Mouse (Mus musculus): Measurements from ENCODE around the gene Ncoa7. TPM values are rescaled to one million over a fixed set of nuclear protein-coding genes. Genes with fewer than 3 reads are reported as not detected.

The Ncoa7 gene
- polyA plus RNA-seq (2011; ENCODE audit: insufficient read depth, insufficient read length, low replicate concordance, missing spikeins) = 26.2 and 35.6 TPM in 2 replicates

DNA sequence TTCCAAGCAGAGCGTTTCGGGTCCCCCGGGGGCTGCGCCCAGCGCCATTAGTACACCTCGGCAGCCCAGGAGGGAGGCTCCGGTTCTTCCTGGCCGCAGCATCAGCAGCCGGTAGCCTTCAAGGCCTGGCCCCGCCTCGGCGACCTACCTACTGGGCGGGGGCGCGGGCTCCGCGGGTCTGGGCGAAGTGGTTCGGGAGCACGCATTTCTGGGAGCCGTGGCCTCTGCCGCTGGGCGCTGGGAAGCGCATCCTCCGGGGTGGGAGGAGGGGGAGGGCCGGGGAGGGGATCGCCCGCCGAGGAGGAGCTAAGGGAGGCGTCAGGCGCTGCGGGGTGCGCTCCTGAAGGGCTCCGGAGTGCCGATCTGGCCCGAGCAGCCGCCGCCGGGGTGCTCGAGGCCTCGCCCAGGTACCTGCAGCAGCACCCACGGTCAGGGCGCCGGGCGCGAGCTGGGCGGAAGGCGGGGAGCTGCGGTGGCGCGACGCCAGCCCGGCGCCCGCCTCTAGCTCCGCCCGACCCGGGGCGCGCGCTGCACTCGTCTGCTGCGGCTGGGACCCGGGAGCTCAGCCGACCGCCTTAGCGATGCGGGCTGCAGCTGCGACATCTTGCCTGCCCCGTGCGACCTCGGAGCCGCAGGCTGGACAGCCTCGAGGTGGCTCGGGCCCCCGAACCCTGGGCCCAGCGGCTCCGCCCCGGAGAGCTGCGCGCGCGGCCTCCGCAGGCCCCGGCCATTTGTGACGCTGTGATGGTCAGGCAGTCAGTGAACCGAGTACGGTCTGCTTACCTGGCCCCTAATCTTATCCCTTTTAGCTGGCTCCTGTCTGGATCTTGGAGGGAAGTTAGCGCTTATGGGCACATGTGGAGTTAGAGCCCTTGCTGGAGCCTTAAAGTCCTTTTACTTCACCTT lies at the start of gene Ncoa7:
Gene Ncoa7, minus strand, starts transcription at position 646 of the 906 bp plus-strand sequence.
- under 1% methylated on average over 86 of the region's 89 CpGs for WGBS
- H3K4me3 ChIP-seq (replicated peaks; ENCODE audit: control insufficient read depth, low read depth, low read length) = peak within 1 kb of the TSS; percentile 93
- H3K4me1 ChIP-seq (ENCODE audit: control insufficient read depth, insufficient read depth, low read length) = no peaks in the 10 kb centered on the region; the same call in 1 of the 2 replicates
- TF ChIP-seq CTCF (IDR thresholded peaks at IDR 0.05; ENCODE audit: control insufficient read depth, insufficient read depth, low read length) (no peak), POLR2A (IDR thresholded peaks at IDR 0.05; ENCODE audit: borderline replicate concordance, control insufficient read depth, low read depth, low read length) (peak; percentile 74; the same call in 1 of the 2 replicates)
- H3K27ac ChIP-seq (ENCODE audit: control insufficient read depth, insufficient read depth, low read depth, low read length, poor library complexity) = peak within 1 kb of the TSS; percentile 98

GRCm38 (mm10) chr10:30845101-30845825 lies 42.1 kb upstream of the Ncoa7 start:
- H3K4me3 ChIP-seq (replicated peaks; ENCODE audit: control insufficient read depth, low read depth, low read length) = no peak overlapping the region
- 24% methylated on average over 13 of the region's 13 CpGs for WGBS
- H3K4me1 ChIP-seq (ENCODE audit: control insufficient read depth, insufficient read depth, low read length) = no peaks in the 10 kb centered on the region; the same call in 1 of the 2 replicates
- TF ChIP-seq POLR2A (IDR thresholded peaks at IDR 0.05; ENCODE audit: borderline replicate concordance, control insufficient read depth, low read depth, low read length) = no peak
- TF ChIP-seq CTCF (IDR thresholded peaks at IDR 0.05; ENCODE audit: control insufficient read depth, insufficient read depth, low read length) = no peak
- no peak overlapping the region for H3K27ac ChIP-seq (ENCODE audit: control insufficient read depth, insufficient read depth, low read depth, low read length, poor library complexity)

DNA sequence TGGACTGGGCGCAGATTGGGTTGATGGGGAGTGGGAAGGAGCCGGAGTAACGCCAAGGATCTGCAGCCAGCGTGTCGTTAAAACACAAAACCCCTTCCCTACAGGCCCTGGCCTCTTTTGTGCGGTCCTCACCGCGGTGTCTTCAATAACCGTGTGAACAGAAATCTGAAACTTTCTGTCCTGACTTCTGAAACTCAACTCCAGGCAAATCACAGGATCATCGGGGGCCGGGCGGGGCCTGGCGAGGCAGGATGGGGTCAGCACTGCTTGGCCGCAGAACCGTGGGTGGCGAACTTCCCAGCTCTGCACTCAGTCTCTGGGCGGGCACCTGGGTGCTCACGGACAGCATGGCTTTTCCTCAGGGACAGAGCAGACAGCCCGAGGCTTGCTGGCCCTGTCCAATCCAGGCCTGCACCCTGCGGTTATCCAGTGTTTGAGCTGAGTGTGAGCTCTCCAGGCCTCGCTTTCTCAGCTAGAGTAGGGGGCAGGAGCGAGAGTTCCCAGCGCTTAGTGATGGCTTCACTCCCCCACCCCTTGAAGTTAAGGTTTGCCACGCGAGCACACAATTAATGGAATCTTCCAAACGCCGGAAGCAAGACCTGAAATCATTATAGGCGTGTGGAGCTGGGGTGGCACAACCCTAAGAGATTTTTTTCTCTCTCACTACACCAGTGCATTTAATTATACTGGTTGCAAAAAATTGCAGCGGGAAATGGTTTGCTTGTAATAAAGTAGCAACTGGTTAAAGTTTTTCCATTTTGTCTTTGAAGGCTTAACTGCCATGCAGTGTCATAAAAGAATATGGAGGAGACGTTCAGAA lies 41.3 kb upstream of the Ncoa7 start:
- no peak for TF ChIP-seq POLR2A (IDR thresholded peaks at IDR 0.05; ENCODE audit: borderline replicate concordance, control insufficient read depth, low read depth, low read length)
- TF ChIP-seq CTCF (IDR thresholded peaks at IDR 0.05; ENCODE audit: control insufficient read depth, insufficient read depth, low read length) = no peak
- Histone ChIP-seq H3K4me3 (replicated peaks; ENCODE audit: control insufficient read depth, low read depth, low read length) (no peak overlapping the region), H3K4me1 (ENCODE audit: control insufficient read depth, insufficient read depth, low read length) (no peaks in the 10 kb centered on the region; the same call in 1 of the 2 replicates), H3K27ac (ENCODE audit: control insufficient read depth, insufficient read depth, low read depth, low read length, poor library complexity) (no peak overlapping the region)
- 10% methylated on average over 30 of the region's 30 CpGs for WGBS

GRCm38 (mm10) chr10:30843438-30844190 lies 40.5 kb upstream of the Ncoa7 start:
- TF ChIP-seq POLR2A (IDR thresholded peaks at IDR 0.05; ENCODE audit: borderline replicate concordance, control insufficient read depth, low read depth, low read length) (no peak), CTCF (IDR thresholded peaks at IDR 0.05; ENCODE audit: control insufficient read depth, insufficient read depth, low read length) (no peak)
- Histone ChIP-seq H3K4me1 (ENCODE audit: control insufficient read depth, insufficient read depth, low read length) (no peaks in the 10 kb centered on the region; the same call in 1 of the 2 replicates), H3K27ac (ENCODE audit: control insufficient read depth, insufficient read depth, low read depth, low read length, poor library complexity) (no peak overlapping the region), H3K4me3 (replicated peaks; ENCODE audit: control insufficient read depth, low read depth, low read length) (no peak overlapping the region)
- 4% methylated on average over 21 of the region's 21 CpGs for WGBS

GRCm38 (mm10) chr10:30842643-30843437 lies 39.7 kb upstream of the Ncoa7 start, which contains the start of gene Hey2:
TSS of gene Hey2 (minus strand) at chr10:30842801.
- WGBS = under 1% methylated on average over 70 of the region's 70 CpGs
- peak within 1 kb of the TSS; percentile 48 for H3K4me3 ChIP-seq (replicated peaks; ENCODE audit: control insufficient read depth, low read depth, low read length)

GRCm38 (mm10) chr10:30842228-30842627 lies 39.1 kb upstream of the Ncoa7 start:
- 2% methylated on average over 29 of the region's 29 CpGs for WGBS
- Histone ChIP-seq H3K27ac (ENCODE audit: control insufficient read depth, insufficient read depth, low read depth, low read length, poor library complexity) (no peak overlapping the region), H3K4me1 (ENCODE audit: control insufficient read depth, insufficient read depth, low read length) (no peaks in the 10 kb centered on the region; the same call in 1 of the 2 replicates), H3K4me3 (replicated peaks; ENCODE audit: control insufficient read depth, low read depth, low read length) (peak overlapping the region; percentile 48)
- TF ChIP-seq POLR2A (IDR thresholded peaks at IDR 0.05; ENCODE audit: borderline replicate concordance, control insufficient read depth, low read depth, low read length) (no peak), CTCF (IDR thresholded peaks at IDR 0.05; ENCODE audit: control insufficient read depth, insufficient read depth, low read length) (no peak)

More at GRCm38 (mm10) chr10:30842643-30843437, 39.7 kb upstream of the Ncoa7 start, which contains the start of gene Hey2:
- TF ChIP-seq CTCF (IDR thresholded peaks at IDR 0.05; ENCODE audit: control insufficient read depth, insufficient read depth, low read length) = no peak
- TF ChIP-seq POLR2A (IDR thresholded peaks at IDR 0.05; ENCODE audit: borderline replicate concordance, control insufficient read depth, low read depth, low read length) = no peak
- Histone ChIP-seq H3K4me1 (ENCODE audit: control insufficient read depth, insufficient read depth, low read length) (no peaks in the 10 kb centered on the region; the same call in 1 of the 2 replicates), H3K27ac (ENCODE audit: control insufficient read depth, insufficient read depth, low read depth, low read length, poor library complexity) (no peak within 1 kb of the TSS)

Measured in bone marrow, adult 2 months (tissue).